Mouse (Mus musculus) testis, adult 2 months (tissue): Measurements from ENCODE around the gene Eif4e1b. TPM values are rescaled to one million over a fixed set of nuclear protein-coding genes. Genes with fewer than 3 reads are reported as not detected.
"Not testable (repeated sequence)": the region's sequence is repeated elsewhere in the genome, so short reads cannot be mapped to it uniquely, and the experiment has no call there.

ENCODE experiments used
- H3K27ac ChIP-seq: fragments of 200-500 bp; 2 replicates; pipeline ENCODE4 v1.5.1; 2012; ENCODE audit warnings: low read depth, low read length; ENCODE audit not compliant: control insufficient read depth, insufficient read depth
- H3K27me3 ChIP-seq: fragments of 200-500 bp; 2 replicates; pipeline ENCODE4 v1.6.1; 2012; ENCODE audit warnings: mild to moderate bottlenecking, low read length, moderate library complexity; ENCODE audit not compliant: control insufficient read depth, insufficient read depth
- H3K36me3 ChIP-seq: fragments of 200-500 bp; 2 replicates; pipeline ENCODE4 v1.6.1; 2012; ENCODE audit warnings: mild to moderate bottlenecking, low read length; ENCODE audit not compliant: control insufficient read depth, insufficient read depth
- H3K4me1 ChIP-seq: fragments of 200-500 bp; 2 replicates; pipeline ENCODE4 v1.6.1; 2012; ENCODE audit warnings: low read length; ENCODE audit not compliant: control insufficient read depth, insufficient read depth
- H3K4me3 ChIP-seq: fragments of 200-500 bp; 2 replicates; pipeline ENCODE4 v1.5.1; 2012; ENCODE audit warnings: low read depth, mild to moderate bottlenecking, low read length, moderate library complexity, mixed read lengths; ENCODE audit not compliant: control insufficient read depth
- CTCF ChIP-seq: fragments of 200-500 bp; IDR thresholded peaks from 2 replicates; pipeline ENCODE4 v1.5.1; 2012; ENCODE audit warnings: low read depth, mild to moderate bottlenecking, inconsistent platforms, low read length, moderate library complexity; ENCODE audit not compliant: control insufficient read depth, insufficient read depth, insufficient replicate concordance
- POLR2A ChIP-seq: fragments of 200-500 bp; IDR thresholded peaks from 2 replicates; pipeline ENCODE4 v1.6.1; 2012; ENCODE audit warnings: low read depth, mild to moderate bottlenecking, inconsistent platforms, low read length, moderate library complexity; ENCODE audit not compliant: control insufficient read depth
- polyA plus RNA-seq: library from polyadenylated mRNA; depleted of rRNA; stranded (reverse); fragments of >200 nt; gene quantifications from 2 replicates; pipeline ENCODE4 v1.2.3, GENCODE M21; 2012

Gene Eif4e1b
- polyA plus RNA-seq, 1 experiment: 0.51 TPM

GRCm38 (mm10) chr13:54783235-54783634 lies 563 bp upstream of the Eif4e1b start:
- H3K27ac ChIP-seq: no peak overlapping the region
- no peaks in the 10 kb centered on the region for H3K27me3 ChIP-seq
- H3K36me3 ChIP-seq: no peaks in the 10 kb centered on the region
- TF ChIP-seq CTCF (no peak), POLR2A (no peak)
- H3K4me3 ChIP-seq: no peak overlapping the region
- 0 out of 2 replicates have a peak, but pooled peaks cover 2% of the 10 kb centered on the region for H3K4me1 ChIP-seq

GRCm38 (mm10) chr13:54787591-54787990 lies 3.8 kb downstream of the Eif4e1b start:
- H3K4me3 ChIP-seq, H3K36me3 ChIP-seq, H3K27me3 ChIP-seq, H3K27ac ChIP-seq: not testable (repeated sequence)
- peaks cover 11% of the 10 kb centered on the region for H3K4me1 ChIP-seq

DNA sequence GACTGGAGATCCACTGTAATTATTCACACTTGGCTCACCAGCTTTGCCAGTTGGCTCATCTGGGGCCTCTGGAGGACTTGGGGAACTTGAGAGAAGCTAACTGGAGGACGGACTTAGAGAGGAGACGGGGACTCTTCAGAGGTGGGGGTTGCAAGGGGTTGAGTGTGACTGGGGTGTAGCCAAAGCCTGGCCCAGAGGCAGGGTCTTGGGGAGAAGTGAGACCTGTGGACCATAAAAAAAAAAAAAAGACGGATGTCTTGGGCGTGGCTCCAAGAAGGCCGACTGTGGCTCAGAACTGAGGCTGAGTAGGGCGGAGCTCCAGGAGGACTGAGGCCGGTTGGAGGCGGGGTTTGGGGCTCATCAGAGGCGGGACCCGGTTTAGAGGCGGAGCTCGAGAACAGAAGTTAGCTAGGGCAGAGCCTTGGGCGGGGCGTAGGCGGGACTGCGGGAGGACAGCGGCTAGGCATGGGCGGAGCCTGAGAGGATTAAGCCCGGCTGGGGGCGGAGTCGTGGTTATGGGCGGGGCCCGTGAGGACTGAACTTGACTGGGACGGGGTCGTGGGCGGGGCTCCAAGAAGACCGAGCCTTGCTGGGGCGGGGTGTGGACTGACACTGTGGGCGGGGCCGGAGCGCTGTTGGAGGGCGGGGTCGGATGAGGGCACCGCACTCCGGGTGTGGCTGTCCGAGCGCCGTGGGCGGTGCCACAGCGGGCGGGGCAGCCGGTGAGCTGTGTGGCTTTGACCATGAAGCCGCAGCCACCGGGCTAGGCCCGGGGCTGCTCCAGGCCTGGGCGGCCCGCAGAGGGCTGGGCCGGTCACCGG lies 5.2 kb downstream of the Eif4e1b start, which contains the start of gene Tspan17:
Gene Tspan17 (plus strand): TSS at position 638 of the 821 bp plus-strand sequence.
- Histone ChIP-seq H3K36me3 (no peaks in the 10 kb centered on the region), H3K4me3 (peak within 1 kb of the TSS; percentile 81), H3K4me1 (peaks cover 16% of the 10 kb centered on the region), H3K27ac (peak within 1 kb of the TSS; percentile 26; the same call in 1 of the 2 replicates), H3K27me3 (no peaks in the 10 kb centered on the region)
- TF ChIP-seq POLR2A (peak; percentile 54), CTCF (no peak)

GRCm38 (mm10) chr13:54789561-54790397 lies 6.0 kb downstream of the Eif4e1b start:
- Histone ChIP-seq H3K4me1 (peaks cover 16% of the 10 kb centered on the region), H3K27me3 (no peaks in the 10 kb centered on the region), H3K4me3 (peak overlapping the region; percentile 81), H3K27ac (peak overlapping the region; percentile 26; the same call in 1 of the 2 replicates), H3K36me3 (no peaks in the 10 kb centered on the region)
- no peak for TF ChIP-seq CTCF
- TF ChIP-seq POLR2A: no peak; the same call in 1 of the 2 replicates

DNA sequence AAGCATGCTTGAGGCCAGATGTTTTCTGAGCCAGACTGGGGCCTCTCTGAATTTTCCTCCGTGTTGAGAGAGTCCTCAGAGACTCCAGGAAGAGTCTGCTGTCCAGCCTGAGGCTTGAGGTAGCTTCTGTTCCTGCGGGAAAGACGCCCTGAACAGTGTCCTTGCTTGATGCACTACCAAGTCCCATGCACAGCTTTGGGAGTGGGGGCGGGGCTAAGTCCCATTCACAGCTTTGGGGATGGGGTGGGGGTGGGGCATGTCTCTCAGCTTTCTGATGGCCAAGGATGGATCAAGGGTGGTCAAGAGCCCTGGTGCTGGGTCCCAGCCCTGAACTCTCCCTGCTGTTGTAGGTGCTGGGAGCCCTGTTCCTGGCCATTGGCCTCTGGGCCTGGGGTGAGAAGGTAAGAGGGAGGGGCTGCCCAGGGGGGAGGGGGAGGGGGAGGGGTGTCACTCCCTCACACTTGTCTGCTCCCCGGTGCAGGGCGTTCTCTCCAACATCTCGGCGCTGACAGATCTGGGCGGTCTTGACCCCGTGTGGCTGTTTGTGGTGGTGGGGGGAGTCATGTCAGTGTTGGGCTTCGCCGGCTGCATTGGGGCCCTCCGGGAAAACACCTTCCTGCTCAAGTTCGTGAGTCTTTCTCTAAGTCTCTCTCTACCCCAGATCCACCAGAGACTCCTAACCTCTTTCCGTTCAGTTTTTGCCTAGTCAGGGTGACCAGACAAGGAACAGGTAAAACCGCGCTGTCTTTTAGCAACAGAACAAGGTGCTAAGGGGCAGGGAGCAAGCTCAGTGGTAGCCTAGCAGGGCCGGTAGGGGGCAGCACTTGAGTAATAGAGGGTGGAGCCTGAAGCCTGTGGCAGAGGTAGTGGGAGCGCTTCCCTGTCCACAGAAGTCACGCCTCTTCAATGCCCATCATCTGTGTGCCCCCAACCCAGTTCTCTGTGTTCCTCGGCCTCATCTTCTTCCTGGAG lies 8.7 kb downstream of the Eif4e1b start:
- Histone ChIP-seq H3K27ac (no peak overlapping the region), H3K36me3 (no peaks in the 10 kb centered on the region), H3K4me1 (peaks cover 16% of the 10 kb centered on the region), H3K4me3 (no peak overlapping the region), H3K27me3 (no peaks in the 10 kb centered on the region)
- peak; percentile 72 for TF ChIP-seq CTCF
- TF ChIP-seq POLR2A: no peak

GRCm38 (mm10) chr13:54794002-54794577 lies 10.3 kb downstream of the Eif4e1b start:
- Histone ChIP-seq H3K4me3 (no peak overlapping the region), H3K36me3 (no peaks in the 10 kb centered on the region), H3K27me3 (no peaks in the 10 kb centered on the region), H3K27ac (no peak overlapping the region), H3K4me1 (peaks cover 13% of the 10 kb centered on the region)
- no peak for TF ChIP-seq POLR2A
- TF ChIP-seq CTCF: no peak
